Mouse (Mus musculus): ENCODE data around the gene Arhgef3.
"Not testable (repeated sequence)": the region's sequence is repeated elsewhere in the genome, so short reads cannot be mapped to it uniquely, and the experiment has no call there.

- TF ChIP-seq CTCF, EP300 (IDR thresholded peaks at IDR 0.05): not testable (repeated sequence)
Observed at GRCm38 (mm10) chr14:27246948-27247347, 132.2 kb downstream of the Arhgef3 start.

Data from lung, postnatal 0 days (tissue).